Mouse (Mus musculus) testis, postnatal 10 days (tissue): Measurements from ENCODE around the gene Abraxas2.

Source experiments
- DNase-seq: peaks from one replicate; pipeline ENCODE4 v3.0.0; 2021; ENCODE audit warnings: low spot score

Abraxas2 gene

GRCm38 (mm10) chr7:132853946-132854345, 5.1 kb upstream of the Abraxas2 start:
- no peak for DNase-seq

DNA sequence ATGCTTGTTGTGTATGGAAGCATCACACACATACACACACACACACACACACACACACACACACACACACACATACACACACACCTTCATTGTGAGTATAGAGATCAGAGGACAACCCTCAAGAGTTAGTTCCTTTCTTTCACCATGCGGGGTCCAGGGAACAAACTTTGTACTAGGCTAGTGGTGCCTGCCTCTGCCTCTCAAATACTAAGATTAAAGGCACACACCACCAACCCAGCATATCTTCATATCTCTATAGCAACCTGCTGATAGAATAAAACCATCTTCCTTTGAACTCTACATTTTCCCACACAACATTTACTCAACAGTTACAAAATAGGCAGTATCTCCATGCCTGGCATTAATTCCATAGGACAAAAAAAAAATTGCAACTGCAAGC, 2.9 kb upstream of the Abraxas2 start:
- DNase-seq, result no peak

GRCm38 (mm10) chr7:132858043-132858608, 899 bp upstream of the Abraxas2 start:
- no peak for DNase-seq

DNA sequence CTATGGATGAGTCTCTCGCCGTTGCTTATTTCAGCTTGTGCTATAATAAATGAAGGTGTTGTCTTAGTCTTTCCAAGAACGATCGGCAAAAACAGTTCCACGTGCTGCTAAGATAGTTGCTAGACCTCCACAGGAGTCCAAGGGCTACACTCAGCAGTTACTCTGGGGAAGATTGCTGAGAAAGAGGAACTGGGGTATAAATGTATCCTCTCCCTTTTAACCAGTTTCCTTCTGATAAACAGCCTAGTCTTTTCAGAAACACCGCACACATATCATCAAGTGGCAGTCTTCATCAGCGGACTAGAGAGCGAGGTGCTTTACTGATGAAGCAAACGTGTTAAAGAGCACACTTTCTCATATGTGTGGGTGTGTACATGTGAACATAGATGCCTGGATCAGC, 7.3 kb downstream of the Abraxas2 start:
- DNase-seq, result no peak

DNA sequence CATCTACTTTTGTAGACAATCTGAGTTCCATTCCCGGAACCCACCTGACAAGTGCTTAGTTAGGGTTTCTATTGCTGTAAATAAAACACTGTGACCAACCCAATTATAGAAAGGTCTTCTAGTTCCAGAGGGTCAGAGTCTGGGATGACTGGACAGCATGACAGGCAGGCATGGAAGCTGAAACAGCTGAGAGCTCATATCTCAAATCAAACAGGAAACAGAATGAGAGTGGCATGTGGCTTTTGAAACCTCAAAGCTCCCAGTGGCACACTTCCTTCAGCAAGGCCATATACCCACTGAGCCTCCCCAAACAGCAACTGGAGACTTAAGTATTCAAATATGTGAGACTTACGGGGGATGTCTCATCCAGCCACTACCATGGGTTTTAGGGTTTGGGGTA, 14.0 kb downstream of the Abraxas2 start:
- no peak for DNase-seq

GRCm38 (mm10) chr7:132875391-132876086, 16.5 kb downstream of the Abraxas2 start:
- no peak for DNase-seq

- no peak for DNase-seq
These were observed 21.3 kb downstream of the Abraxas2 start for GRCm38 (mm10) chr7:132880276-132880675.

GRCm38 (mm10) chr7:132882343-132882742, 23.3 kb downstream of the Abraxas2 start:
- DNase-seq, result no peak

DNA sequence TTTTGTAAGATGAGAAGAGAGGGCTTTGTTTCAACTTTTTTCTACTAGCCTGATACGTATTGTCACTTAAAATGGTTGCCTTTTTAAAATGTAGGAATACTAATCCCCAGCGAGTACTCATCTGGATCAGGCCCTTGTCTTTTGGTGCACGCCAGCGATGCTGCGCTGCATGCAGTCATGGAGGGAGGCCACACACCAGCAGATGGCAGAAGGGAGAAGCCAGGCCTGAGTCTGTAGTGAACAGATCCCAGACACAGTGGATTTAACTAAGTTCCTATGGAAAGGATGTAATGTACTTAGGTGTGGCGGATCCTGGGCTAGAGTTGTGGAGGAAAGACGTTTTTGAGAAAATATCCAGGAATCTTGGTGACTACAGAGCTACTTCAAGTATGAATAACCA, 25.0 kb downstream of the Abraxas2 start:
- no peak for DNase-seq

DNA sequence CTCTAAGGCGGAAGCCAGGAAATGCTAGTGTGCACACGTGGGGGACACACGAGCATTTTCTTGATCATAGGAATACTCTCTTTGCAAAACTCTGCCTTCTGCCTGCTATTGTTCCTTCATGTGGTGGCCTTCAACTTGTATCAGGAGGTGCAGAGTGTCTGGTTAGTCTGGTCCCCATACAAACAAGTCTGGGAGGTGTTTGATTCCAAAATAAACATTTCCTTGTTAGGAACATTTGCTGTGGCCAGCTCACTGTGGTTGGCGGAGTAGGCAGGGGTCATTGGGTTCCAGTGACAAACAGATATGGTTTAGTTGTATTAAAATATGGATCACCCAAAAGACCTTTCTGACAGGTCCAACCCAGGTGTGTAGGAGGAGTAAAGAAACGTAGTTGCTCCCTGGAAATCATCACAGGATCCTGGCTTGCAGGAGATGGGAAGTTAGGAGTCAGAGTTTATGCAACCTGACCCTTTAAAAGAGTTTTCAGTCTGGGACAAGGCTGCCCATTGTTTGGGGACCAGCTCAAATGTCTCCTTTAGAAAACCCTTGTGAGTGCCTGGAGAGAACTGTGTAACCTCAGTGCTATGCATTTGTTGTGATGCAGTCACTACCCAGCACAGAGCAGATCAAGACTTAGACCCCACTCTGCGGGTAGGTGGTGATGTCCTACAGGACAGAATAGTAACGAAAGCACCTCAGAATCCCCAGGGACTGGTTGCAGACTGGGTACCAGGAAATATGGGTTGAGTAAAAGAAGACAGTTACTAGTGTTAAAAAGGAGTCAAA, 28.2 kb downstream of the Abraxas2 start:
- DNase-seq, result no peak

GRCm38 (mm10) chr7:132888052-132888451, 29.0 kb downstream of the Abraxas2 start:
- no peak for DNase-seq

GRCm38 (mm10) chr7:132888518-132889249, 29.7 kb downstream of the Abraxas2 start:
- peak; percentile 17 for DNase-seq

DNA sequence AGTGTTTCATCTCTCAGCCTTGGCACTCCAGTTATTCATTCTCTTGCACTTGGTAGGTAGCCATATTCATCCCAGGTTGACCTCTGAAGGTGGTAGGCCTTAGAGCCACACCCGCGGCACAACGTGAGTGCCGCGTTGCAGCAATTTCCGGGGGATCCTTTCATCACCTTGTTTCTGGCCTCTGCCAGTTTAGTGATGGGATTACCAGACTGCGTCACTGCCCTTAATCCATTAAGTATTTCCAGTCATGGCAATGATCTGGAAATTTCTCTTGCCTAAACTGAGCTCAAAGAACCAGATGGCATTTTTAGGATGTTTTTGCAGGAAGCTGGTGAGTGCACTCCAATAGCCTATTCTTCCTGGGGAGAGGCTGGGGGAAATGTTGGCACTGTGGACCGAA, 30.7 kb downstream of the Abraxas2 start:
- DNase-seq, result peak; percentile 19

- DNase-seq, result peak; percentile 33
These were observed 31.2 kb downstream of the Abraxas2 start for GRCm38 (mm10) chr7:132890201-132890600.

DNA sequence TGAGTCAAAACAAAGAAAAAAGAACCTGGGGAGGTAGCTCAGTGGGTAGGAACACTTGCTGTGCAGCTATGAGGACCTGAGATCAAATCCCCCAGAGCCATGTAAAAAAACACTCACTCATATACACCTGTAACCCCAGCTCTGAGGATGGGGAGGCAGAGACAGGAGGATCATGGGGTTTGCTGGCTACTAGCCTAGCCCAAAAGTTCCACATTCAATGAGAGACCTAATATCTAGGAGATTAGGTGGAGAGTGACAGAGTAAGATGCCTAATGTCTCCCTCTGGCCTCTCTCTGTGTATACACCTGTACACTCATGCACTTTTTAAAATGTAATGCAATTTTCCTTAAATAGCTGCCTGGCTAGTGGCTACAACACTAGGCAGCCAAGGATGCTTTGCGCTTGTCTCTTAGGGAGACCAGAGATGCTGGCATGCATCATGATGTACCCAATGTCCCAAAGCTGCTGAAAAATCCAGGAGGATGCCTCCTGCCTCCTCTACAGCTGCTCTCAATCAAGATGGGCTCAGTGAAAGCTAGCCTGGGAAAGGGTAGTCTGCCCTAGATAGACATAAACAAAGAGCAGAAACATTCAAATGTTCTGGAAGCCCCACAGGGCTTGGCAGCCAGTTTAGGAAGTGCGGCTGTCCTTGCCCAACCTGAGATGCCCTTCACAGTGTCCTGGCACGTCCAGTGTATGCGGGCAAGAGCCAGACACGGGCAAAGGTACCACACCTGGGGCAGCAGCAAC, 32.7 kb downstream of the Abraxas2 start:
- DNase-seq, result no peak

GRCm38 (mm10) chr7:132892311-132892661, 33.3 kb downstream of the Abraxas2 start:
- DNase-seq, result peak; percentile 29

GRCm38 (mm10) chr7:132892806-132893205, 33.8 kb downstream of the Abraxas2 start:
- peak; percentile 0 for DNase-seq

DNA sequence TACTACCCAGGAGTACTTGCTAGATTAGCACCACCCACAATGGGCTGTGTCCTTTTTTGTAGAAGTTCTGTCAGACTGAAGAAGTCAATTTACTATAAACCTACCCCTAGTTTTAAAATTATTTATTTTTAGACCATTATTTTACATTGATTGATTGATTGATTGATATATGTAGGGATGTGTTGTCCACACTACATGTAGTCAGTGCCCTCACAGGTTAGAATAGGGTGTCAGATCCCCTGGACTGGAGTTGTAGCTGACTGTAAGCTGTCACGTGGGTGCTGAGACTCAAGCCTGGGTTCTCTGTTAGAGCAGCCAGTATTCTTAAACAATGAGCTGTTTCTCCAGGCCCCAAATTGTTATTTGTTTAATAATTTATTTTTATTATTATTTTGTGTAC, 34.3 kb downstream of the Abraxas2 start:
- DNase-seq, result peak; percentile 1

DNA sequence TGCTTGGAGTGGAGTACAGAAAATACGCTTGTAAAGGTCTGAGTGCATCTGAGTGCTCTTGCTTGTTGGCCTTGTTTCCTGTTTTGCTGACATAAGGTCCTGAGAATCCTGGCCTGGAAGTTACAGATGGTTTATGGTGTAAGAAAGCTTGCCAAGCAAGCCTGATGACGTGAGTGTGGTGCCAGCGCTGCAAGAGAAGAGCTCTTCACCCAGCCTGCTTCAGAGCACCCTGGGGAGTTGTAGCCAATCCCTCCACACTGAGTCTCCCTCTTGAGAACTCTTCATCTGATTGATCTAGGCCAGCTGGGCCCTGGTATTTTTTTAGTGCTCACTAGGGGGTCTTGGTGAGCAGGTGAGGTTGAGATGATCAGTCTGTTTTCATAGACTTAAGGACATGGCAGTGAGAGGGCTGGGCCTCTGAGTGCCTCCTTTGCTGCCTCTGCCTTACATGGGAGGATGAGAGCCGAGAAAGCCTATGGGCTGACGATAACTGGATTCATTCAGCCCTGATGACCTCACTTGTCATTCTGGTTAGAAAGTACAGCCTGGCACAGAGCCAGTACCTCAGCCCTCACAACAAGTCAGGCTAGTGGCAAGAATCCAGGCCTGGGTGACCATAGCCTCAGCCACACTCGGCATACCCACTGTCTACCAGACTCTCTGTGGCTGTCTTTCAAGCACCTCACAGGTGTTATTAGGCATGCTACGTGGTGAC, 36.0 kb downstream of the Abraxas2 start:
- peak; percentile 52 for DNase-seq

GRCm38 (mm10) chr7:132896206-132896815, 37.3 kb downstream of the Abraxas2 start:
- DNase-seq, result peak; percentile 66

DNA sequence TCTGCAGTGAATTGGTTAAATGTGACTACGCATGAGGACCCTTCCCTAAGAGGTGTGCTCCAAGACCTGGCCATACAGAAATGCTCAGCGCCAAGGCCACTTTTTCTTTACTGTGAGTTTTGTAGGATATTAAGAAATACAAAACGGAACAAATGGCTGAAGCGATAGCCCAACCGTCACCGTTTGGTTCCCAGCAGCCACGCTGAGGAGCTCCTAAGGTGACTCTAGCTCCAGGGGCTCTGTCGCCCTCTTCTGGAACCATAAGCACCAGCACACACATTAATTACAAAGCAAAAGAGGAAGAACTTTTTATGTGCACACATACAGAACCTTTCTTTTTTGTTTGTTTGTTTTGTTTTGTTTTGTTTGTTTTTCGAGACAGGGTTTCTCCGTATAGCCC, 38.2 kb downstream of the Abraxas2 start:
- peak; percentile 20 for DNase-seq
